In the genomic region with DNA sequence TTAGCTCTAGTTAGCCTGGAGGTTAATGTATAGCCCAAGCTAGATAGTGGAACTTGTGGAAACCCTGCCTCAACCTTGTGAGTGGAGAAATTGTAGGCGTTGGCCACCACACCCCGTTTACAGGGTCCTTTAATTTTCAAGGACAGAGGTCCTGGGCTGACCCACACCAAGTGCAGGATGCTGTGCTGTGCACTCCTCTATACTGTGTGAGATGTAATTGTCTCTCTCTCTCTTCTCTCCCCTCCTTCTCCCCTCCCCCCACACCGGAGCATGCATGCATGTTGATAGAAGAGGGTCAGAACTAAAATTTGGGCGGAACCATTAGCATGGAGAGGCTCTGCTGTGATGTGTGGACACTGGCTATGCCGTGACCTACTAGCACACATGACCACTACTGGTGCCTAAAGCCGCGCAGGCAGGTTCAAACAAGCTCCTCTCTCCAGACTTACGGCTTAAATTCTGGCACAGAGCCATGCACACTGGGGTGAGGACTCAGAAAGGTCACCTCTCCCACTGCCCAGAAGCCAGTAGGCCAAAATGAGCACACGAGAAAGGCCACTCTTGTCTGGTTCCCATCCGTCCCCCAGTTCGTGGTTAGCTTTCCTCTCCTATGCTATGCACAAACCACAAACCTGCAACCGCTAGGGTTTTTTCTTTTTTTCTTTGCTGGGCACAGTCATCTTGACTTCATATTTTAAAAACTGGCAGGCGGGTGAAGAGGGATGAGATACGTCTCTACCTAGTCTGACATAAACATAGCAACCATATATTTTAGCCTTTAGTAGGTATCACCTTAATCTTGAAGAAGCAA, we compare ENCODE assay signal across 8 mouse cellular contexts. TPM values are rescaled to one million over a fixed set of nuclear protein-coding genes. Genes with fewer than 3 reads are reported as not detected.
DNase-seq lines count a peak whose midpoint lies in the region; ATAC-seq and TF ChIP-seq lines count a peak whose summit lies in the region.

No protein-coding gene starts in this region.

- no peak overlapping the region for H3K27ac ChIP-seq in forebrain, embryonic 12.5 days
- no peak overlapping the region for H3K27ac ChIP-seq in kidney, postnatal 0 days
- no peak overlapping the region for H3K27ac ChIP-seq in midbrain, postnatal 0 days (ENCODE audit: low read depth, low read length)

- peak overlapping the region; percentile 97 for H3K4me2 ChIP-seq in forebrain, embryonic 12.5 days
- H3K4me2 ChIP-seq in kidney, postnatal 0 days (ENCODE audit: low read length): peak overlapping the region; percentile 98
- peak overlapping the region; percentile 99 for H3K4me2 ChIP-seq in midbrain, postnatal 0 days (ENCODE audit: low read depth, low read length, poor library complexity, severe bottlenecking)

- H3K4me3 ChIP-seq in forebrain, embryonic 12.5 days (replicated peaks): peak overlapping the region; percentile 59
- peak overlapping the region; percentile 68 for H3K4me3 ChIP-seq in kidney, postnatal 0 days (replicated peaks; ENCODE audit: low read depth, low read length)
- peak overlapping the region; percentile 52; the same call in 1 of the 2 replicates for H3K4me3 ChIP-seq in midbrain, postnatal 0 days (ENCODE audit: low read depth, low read length)

- intact Hi-C loops in left cerebral cortex, postnatal 4 days (cut with DNase I): loop anchor here (10.0 kb wide), 1 partner anchor 178 kb away; no protein-coding TSS in a partner anchor

- 0 out of 2 replicates have a peak, but pooled peaks cover 4% of the 10 kb centered on the region for H3K9me3 ChIP-seq in forebrain, embryonic 12.5 days
- no peaks in the 10 kb centered on the region for H3K9me3 ChIP-seq in kidney, postnatal 0 days (replicated peaks; ENCODE audit: low read length)
- no peaks in the 10 kb centered on the region for H3K9me3 ChIP-seq in midbrain, postnatal 0 days (ENCODE audit: low read length)

- peak overlapping the region; percentile 63; the same call in 1 of the 2 replicates for H3K9ac ChIP-seq in forebrain, embryonic 12.5 days
- 0 out of 2 replicates have a peak overlapping the region, but pooled peaks have one; percentile 56 for H3K9ac ChIP-seq in kidney, postnatal 0 days (ENCODE audit: low read depth, low read length)
- H3K9ac ChIP-seq in midbrain, postnatal 0 days (replicated peaks; ENCODE audit: low read length, poor library complexity, severe bottlenecking): no peak overlapping the region

- ATAC-seq in forebrain, embryonic 12.5 days (ENCODE audit: low FRiP score): no peak
- peak; percentile 12; the same call in 1 of the 2 replicates for ATAC-seq in kidney, postnatal 0 days (replicated peaks; ENCODE audit: low FRiP score, low read depth)
- ATAC-seq in midbrain, postnatal 0 days (ENCODE audit: low FRiP score): 0 out of 2 replicates have a peak, but pooled peaks have one; percentile 38

- no peaks in the 10 kb centered on the region for H3K36me3 ChIP-seq in forebrain, embryonic 12.5 days (replicated peaks)
- H3K36me3 ChIP-seq in kidney, postnatal 0 days (ENCODE audit: insufficient read depth, low read length): no peaks in the 10 kb centered on the region
- no peaks in the 10 kb centered on the region for H3K36me3 ChIP-seq in midbrain, postnatal 0 days (ENCODE audit: insufficient read depth, low read length)

- peaks cover 44% of the 10 kb centered on the region for H3K27me3 ChIP-seq in forebrain, embryonic 12.5 days
- no peaks in the 10 kb centered on the region for H3K27me3 ChIP-seq in kidney, postnatal 0 days (ENCODE audit: insufficient read depth, low read length)
- H3K27me3 ChIP-seq in midbrain, postnatal 0 days (ENCODE audit: insufficient read depth, low read length): peaks cover 23% of the 10 kb centered on the region

- no peak for TF ChIP-seq CTCF in kidney, postnatal 0 days (IDR thresholded peaks at IDR 0.05; ENCODE audit: low read depth)
- TF ChIP-seq CTCF in midbrain, postnatal 0 days (IDR thresholded peaks at IDR 0.05): no peak

- WGBS in forebrain, embryonic 12.5 days: 59% methylated on average over 14 of the region's 14 CpGs
- 35% methylated on average over 14 of the region's 14 CpGs for WGBS in kidney, postnatal 0 days
- 57% methylated on average over 14 of the region's 14 CpGs for WGBS in midbrain, postnatal 0 days

- peaks cover 14% of the 10 kb centered on the region for H3K4me1 ChIP-seq in forebrain, embryonic 12.5 days
- H3K4me1 ChIP-seq in kidney, postnatal 0 days (replicated peaks; ENCODE audit: insufficient read depth, low read length): 0 out of 2 replicates have a peak, but pooled peaks cover 11% of the 10 kb centered on the region
- 0 out of 2 replicates have a peak, but pooled peaks cover 4% of the 10 kb centered on the region for H3K4me1 ChIP-seq in midbrain, postnatal 0 days (ENCODE audit: insufficient read depth, low read length)

- DNase-seq in heart, postnatal 4 days: peak; percentile 25
- DNase-seq in heart, adult 11 months: no peak
- no peak for DNase-seq in kidney, postnatal 0 days (ENCODE audit: low spot score)
- no peak for DNase-seq in midbrain, postnatal 0 days (ENCODE audit: low spot score)
- no peak for DNase-seq in frontal cortex, postnatal 10 days (ENCODE audit: low spot score in 2 of 2)
- no peak for DNase-seq in gastrocnemius, postnatal 25 days
- no peak for DNase-seq in left cerebral cortex, postnatal 4 days

RNA-seq across cellular contexts. Expression of gene Batf3, which starts 0.6 kb away (rescaled TPM):
- 1 to 10 TPM; 1.7 to 1.8 TPM for total RNA-seq in heart, postnatal 4 days (2021)
- polyA plus RNA-seq in forebrain, embryonic 12.5 days (2016; fragmentation: Nextera tagmentation; extraction: Ambion mirVana): 3.5 and 3.7 TPM in 2 replicates
- polyA plus RNA-seq in kidney, postnatal 0 days (2015; fragmentation: Nextera tagmentation; extraction: Ambion mirVana): 10.5 and 12.5 TPM in 2 replicates
- total RNA-seq in midbrain, postnatal 0 days (2014; rRNA removed): 1.3 and 4.9 TPM in 2 replicates
- 1.3 and 1.6 TPM in 2 replicates for polyA plus RNA-seq in midbrain, postnatal 0 days (2015; fragmentation: Nextera tagmentation; extraction: Ambion mirVana)
- under 1 TPM in 1 of 2 experiments, not detected in 1; 0.43 TPM for total RNA-seq in gastrocnemius, postnatal 25 days (2021)
- 1 to 10 TPM in 1 of 2 experiments, under 1 TPM in 1; 0.62 to 1.2 TPM for total RNA-seq in left cerebral cortex, postnatal 4 days (2021)

RNA-seq across cellular contexts. Expression of gene Nsl1, which starts 34.3 kb away (rescaled TPM):
- total RNA-seq in heart, postnatal 4 days (2021): 1 to 10 TPM; 6.7 to 6.8 TPM
- polyA plus RNA-seq in forebrain, embryonic 12.5 days (2016; fragmentation: Nextera tagmentation; extraction: Ambion mirVana): 26.4 and 28.1 TPM in 2 replicates
- 8.6 and 12.1 TPM in 2 replicates for polyA plus RNA-seq in kidney, postnatal 0 days (2015; fragmentation: Nextera tagmentation; extraction: Ambion mirVana)
- total RNA-seq in midbrain, postnatal 0 days (2014; rRNA removed): 1.6 and 1.9 TPM in 2 replicates
- 1.8 and 1.9 TPM in 2 replicates for polyA plus RNA-seq in midbrain, postnatal 0 days (2015; fragmentation: Nextera tagmentation; extraction: Ambion mirVana)
- under 1 TPM; 0.26 to 0.56 TPM for total RNA-seq in gastrocnemius, postnatal 25 days (2021)
- 1 to 10 TPM; 2.3 to 2.7 TPM for total RNA-seq in left cerebral cortex, postnatal 4 days (2021)

RNA-seq across cellular contexts. Expression of gene Tatdn3, which starts 34.3 kb away (rescaled TPM):
- total RNA-seq in heart, postnatal 4 days (2021): 10 to 100 TPM; 19.4 to 23.5 TPM
- polyA plus RNA-seq in forebrain, embryonic 12.5 days (2016; fragmentation: Nextera tagmentation; extraction: Ambion mirVana): 11.9 and 15.3 TPM in 2 replicates
- polyA plus RNA-seq in kidney, postnatal 0 days (2015; fragmentation: Nextera tagmentation; extraction: Ambion mirVana): 15.6 and 16.1 TPM in 2 replicates
- 21.5 and 39.0 TPM in 2 replicates for total RNA-seq in midbrain, postnatal 0 days (2014; rRNA removed)
- 12.8 and 14.7 TPM in 2 replicates for polyA plus RNA-seq in midbrain, postnatal 0 days (2015; fragmentation: Nextera tagmentation; extraction: Ambion mirVana)
- total RNA-seq in gastrocnemius, postnatal 25 days (2021): 10 to 100 TPM; 11.8 to 12.3 TPM
- total RNA-seq in left cerebral cortex, postnatal 4 days (2021): 10 to 100 TPM; 15.2 to 17.1 TPM
